Mouse (Mus musculus) CH12.LX (cell line): ENCODE data around the gene Osbpl6. TPM values are rescaled to one million over a fixed set of nuclear protein-coding genes. Genes with fewer than 3 reads are reported as not detected.

ENCODE experiments used
- DNase-seq: peaks from one replicate; pipeline ENCODE4 v3.0.0-alpha.2; 2013; ENCODE audit errors: extremely low read depth
- H3K27ac ChIP-seq: 2 replicates; pipeline ENCODE4 v1.5.1; 2012; ENCODE audit warnings: low read depth, mild to moderate bottlenecking, control low read depth, moderate library complexity; ENCODE audit not compliant: insufficient read depth
- H3K27me3 ChIP-seq: replicated peaks from 2 replicates; pipeline ENCODE3; 2012; ENCODE audit warnings: inconsistent platforms
- H3K36me3 ChIP-seq, 2 experiments: replicated peaks in 1 of 2; 2 replicates each; pipeline versions ENCODE3 to v1.6.1; 2012; ENCODE audit warnings: inconsistent platforms in 1 of 2, low read length in 1 of 2, mild to moderate bottlenecking in 1 of 2, mixed read lengths in 1 of 2, moderate library complexity in 1 of 2; ENCODE audit not compliant: control insufficient read depth in 1 of 2, insufficient read depth in 1 of 2
- H3K4me1 ChIP-seq, 2 experiments: 2 replicates each; pipeline ENCODE4 v1.6.1; 2012; ENCODE audit warnings: inconsistent platforms in 1 of 2, moderate library complexity in 1 of 2; ENCODE audit not compliant: insufficient read depth in 2 of 2, control insufficient read depth in 1 of 2
- H3K4me2 ChIP-seq: 2 replicates; pipeline ENCODE4 v1.6.1; 2012; ENCODE audit warnings: low read depth, mild to moderate bottlenecking, control low read depth; ENCODE audit not compliant: poor library complexity, insufficient read depth, severe bottlenecking
- H3K4me3 ChIP-seq, 3 experiments: fragments of 150-350 bp in 1 of 3; sonication (generic) in 1 of 3; replicated peaks in 1 of 3; 2 replicates each; pipeline versions ENCODE3 to v1.5.1; 2011 to 2012; ENCODE audit warnings: low read depth in 2 of 3, low read length in 2 of 3, mild to moderate bottlenecking in 2 of 3, moderate library complexity in 2 of 3, control low read depth in 1 of 3, improper control_type of control experiment in 1 of 3, inconsistent platforms in 1 of 3, mixed read lengths in 1 of 3; ENCODE audit not compliant: poor library complexity in 1 of 3
- H3K79me2 ChIP-seq: replicated peaks from 2 replicates; pipeline ENCODE4 v1.6.1; 2012; ENCODE audit warnings: mild to moderate bottlenecking, moderate library complexity; ENCODE audit not compliant: control insufficient read depth, poor library complexity, insufficient read depth, severe bottlenecking; ENCODE audit errors: extremely low read depth
- H3K9ac ChIP-seq: 2 replicates; pipeline ENCODE4 v1.6.1; 2012; ENCODE audit warnings: low read depth, mild to moderate bottlenecking, control low read depth, moderate library complexity; ENCODE audit not compliant: insufficient read depth
- H3K9me3 ChIP-seq: replicated peaks from 2 replicates; pipeline ENCODE3; 2012; ENCODE audit warnings: low read length, inconsistent platforms, mixed read lengths
- BHLHE40 ChIP-seq: IDR thresholded peaks from 2 replicates; pipeline ENCODE4 v1.6.1; 2011; ENCODE audit warnings: mild to moderate bottlenecking, low read depth, low read length, improper control_type of control experiment
- CHD1 ChIP-seq: IDR thresholded peaks from 2 replicates; pipeline ENCODE4 v1.6.1; 2012; ENCODE audit warnings: low read depth, low read length, improper control_type of control experiment, inconsistent platforms
- CHD2 ChIP-seq: IDR thresholded peaks from 2 replicates; pipeline ENCODE4 v1.6.1; 2011; ENCODE audit warnings: low read length, improper control_type of control experiment
- CTCF ChIP-seq, 2 experiments: IDR thresholded peaks in 1 of 2; conservative IDR thresholded peaks in 1 of 2; 2 replicates each; pipeline ENCODE4 v1.5.1; 2011 to 2012; ENCODE audit warnings: low read depth in 2 of 2, low read length in 2 of 2, improper control_type of control experiment in 1 of 2, inconsistent platforms in 1 of 2, mild to moderate bottlenecking in 1 of 2, moderate library complexity in 1 of 2
- E2F4 ChIP-seq: IDR thresholded peaks from 2 replicates; pipeline ENCODE4 v1.6.1; 2011; ENCODE audit warnings: low read depth, low read length, improper control_type of control experiment; ENCODE audit not compliant: insufficient replicate concordance
- EP300 ChIP-seq: IDR thresholded peaks from 2 replicates; pipeline ENCODE4 v1.6.1; 2011; ENCODE audit warnings: low read length, improper control_type of control experiment
- ETS1 ChIP-seq: conservative IDR thresholded peaks from 2 replicates; pipeline ENCODE4 v1.6.1; 2012; ENCODE audit warnings: low read depth, mild to moderate bottlenecking, inconsistent platforms, low read length, improper control_type of control experiment, moderate library complexity
- JUN ChIP-seq: IDR thresholded peaks from 2 replicates; pipeline ENCODE4 v1.6.1; 2011; ENCODE audit warnings: low read depth, mild to moderate bottlenecking, low read length, improper control_type of control experiment, moderate library complexity; ENCODE audit not compliant: insufficient read depth
- JUND ChIP-seq: conservative IDR thresholded peaks from 2 replicates; pipeline ENCODE4 v1.6.1; 2011; ENCODE audit warnings: low read depth, low read length, improper control_type of control experiment
- MAX ChIP-seq: IDR thresholded peaks from 2 replicates; pipeline ENCODE4 v1.6.1; 2011; ENCODE audit warnings: low read length, improper control_type of control experiment
- MEF2A ChIP-seq: IDR thresholded peaks from 2 replicates; pipeline ENCODE4 v1.6.1; 2014; ENCODE audit warnings: low read depth, mild to moderate bottlenecking, inconsistent platforms, low read length, improper control_type of control experiment, borderline replicate concordance
- NRF1 ChIP-seq: IDR thresholded peaks from 2 replicates; pipeline ENCODE4 v1.6.1; 2014; ENCODE audit warnings: low read depth, mild to moderate bottlenecking, inconsistent platforms, low read length, improper control_type of control experiment, moderate library complexity
- POLR2A ChIP-seq: IDR thresholded peaks from 2 replicates; pipeline ENCODE4 v1.6.1; 2011; ENCODE audit warnings: low read depth, mild to moderate bottlenecking, improper control_type of control experiment, low read length
- POLR2AphosphoS2 ChIP-seq: IDR thresholded peaks from 2 replicates; pipeline ENCODE4 v1.6.1; 2011; ENCODE audit warnings: low read depth, low read length, improper control_type of control experiment
- RAD21 ChIP-seq: IDR thresholded peaks from 2 replicates; pipeline ENCODE4 v1.6.1; 2011; ENCODE audit warnings: low read depth, mild to moderate bottlenecking, low read length, improper control_type of control experiment, moderate library complexity
- RCOR1 ChIP-seq: conservative IDR thresholded peaks from 2 replicates; pipeline ENCODE4 v1.6.1; 2012; ENCODE audit warnings: low read depth, mild to moderate bottlenecking, inconsistent platforms, low read length, improper control_type of control experiment
- SMC3 ChIP-seq: IDR thresholded peaks from 2 replicates; pipeline ENCODE4 v1.6.1; 2011; ENCODE audit warnings: low read depth, low read length, improper control_type of control experiment
- TBP ChIP-seq: conservative IDR thresholded peaks from 2 replicates; pipeline ENCODE4 v1.6.1; 2011; ENCODE audit warnings: low read depth, low read length, improper control_type of control experiment
- TCF12 ChIP-seq: IDR thresholded peaks from 2 replicates; pipeline ENCODE4 v1.6.1; 2014; ENCODE audit warnings: low read depth, mild to moderate bottlenecking, inconsistent platforms, low read length, improper control_type of control experiment
- USF1 ChIP-seq: IDR thresholded peaks from 2 replicates; pipeline ENCODE4 v1.6.1; 2014; ENCODE audit warnings: low read depth, mild to moderate bottlenecking, inconsistent platforms, low read length, improper control_type of control experiment
- ZKSCAN1 ChIP-seq: IDR thresholded peaks from 2 replicates; pipeline ENCODE4 v1.6.1; 2012; ENCODE audit warnings: low read depth, inconsistent platforms, low read length, improper control_type of control experiment, borderline replicate concordance
- dilution Hi-C: fragments of 300-500 bp; cut with MboI; formaldehyde crosslinking; loops from 2 replicates; pipeline ENCODE4 v1.14.3; 2020; ENCODE audit warnings: low sequenced_read_pairs; ENCODE audit not compliant: extremely low pct_unique_long_range_greater_than_20kb, extremely low pct_ligation_motif_present
- in situ Hi-C: fragments of 300-500 bp; cut with MboI; formaldehyde crosslinking; loops from 3 replicates; pipeline ENCODE4 v1.14.3; 2019; ENCODE audit warnings: low sequenced_read_pairs, low pct_ligation_motif_present, low pct_unique_long_range_greater_than_20kb, mixed read lengths
- polyA plus RNA-seq: library from polyadenylated mRNA; unstranded; fragments of >175 nt; gene quantifications from 2 replicates; pipeline ENCODE4 v1.2.1, GENCODE M21; 2012; ENCODE audit warnings: low read depth; ENCODE audit not compliant: insufficient read length
- total RNA-seq, 2 experiments: library from RNA; depleted of rRNA; stranded (reverse); fragments of 300-350 nt in 1 of 2; fragments of >200 nt in 1 of 2; gene quantifications; 2 replicates each; pipeline ENCODE4 v1.2.3; 2012 to 2014

Osbpl6 gene
- total and polyA plus RNA-seq, 3 experiments, result 0.19 to 0.60 (median 0.38) TPM

DNA sequence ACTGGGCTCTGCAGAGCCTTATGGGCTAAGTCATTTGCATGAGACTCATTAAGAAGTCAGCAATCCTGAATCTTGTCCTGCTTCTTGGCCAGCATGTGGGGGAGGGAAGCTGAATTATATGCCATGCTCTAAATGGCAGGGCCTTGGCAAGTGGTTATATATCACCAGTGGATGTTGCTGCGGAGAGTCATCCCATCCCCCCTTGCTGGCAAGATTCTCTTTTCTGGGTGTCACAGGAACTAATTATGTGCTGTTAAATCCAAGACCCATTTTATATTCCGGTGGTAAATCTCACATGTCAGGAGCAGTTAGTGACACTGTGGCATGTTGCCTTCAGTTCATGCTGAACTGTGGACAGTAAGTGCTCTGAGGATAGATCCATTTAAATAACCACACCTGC, 31.1 kb downstream of the Osbpl6 start:
- in situ Hi-C loops (no loop called here), dilution Hi-C loops (no loop called here)
- Histone ChIP-seq H3K27ac (no peak overlapping the region), H3K27me3 (no peaks in the 10 kb centered on the region), H3K79me2 (no peaks in the 10 kb centered on the region), H3K36me3 (no peaks in the 10 kb centered on the region), H3K4me1 (peaks cover 0 to 9% of the 10 kb centered on the region in 2 experiments; a peak in 1 of 4 replicates), H3K9me3 (no peaks in the 10 kb centered on the region), H3K4me2 (no peak overlapping the region), H3K9ac (no peak overlapping the region), H3K4me3 (no peak overlapping the region)
- no peak for DNase-seq
- TF ChIP-seq ZKSCAN1 (no peak), RCOR1 (no peak), JUND (no peak)

DNA sequence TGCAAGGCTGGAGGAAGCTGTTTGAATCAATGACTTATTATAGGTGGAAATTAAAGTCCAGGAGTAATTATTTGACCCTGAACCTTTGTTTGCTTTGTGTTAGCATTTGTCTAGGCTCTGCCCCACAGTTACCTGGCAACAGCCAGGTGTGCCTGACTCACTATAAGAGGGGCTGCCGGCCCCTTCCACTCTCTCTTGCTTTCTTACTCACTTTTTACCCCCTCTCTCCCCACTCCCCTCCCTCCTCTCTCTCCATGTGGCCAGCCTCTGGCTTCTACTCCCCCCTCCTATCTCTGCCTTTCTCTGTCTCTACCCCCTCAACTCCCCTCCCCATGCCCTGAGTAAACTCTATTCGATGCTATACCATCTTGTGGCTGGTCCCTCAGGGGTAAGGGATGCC, 33.2 kb downstream of the Osbpl6 start:
- no peaks in the 10 kb centered on the region for H3K36me3 ChIP-seq
- no peaks in the 10 kb centered on the region for H3K79me2 ChIP-seq
- in situ Hi-C loops, result no loop called here
- no peaks in the 10 kb centered on the region for H3K27me3 ChIP-seq
- peaks cover 0 to 9% of the 10 kb centered on the region in 2 experiments; a peak in 1 of 4 replicates for H3K4me1 ChIP-seq
- no peak for DNase-seq
- no peak overlapping the region for H3K27ac ChIP-seq
- dilution Hi-C loops, result no loop called here
- no peak for TF ChIP-seq ZKSCAN1
- TF ChIP-seq POLR2AphosphoS2, result no peak
- TF ChIP-seq CHD2, result no peak
- TF ChIP-seq ETS1, result no peak
- TF ChIP-seq BHLHE40, result no peak
- no peak for TF ChIP-seq RAD21
- no peak for TF ChIP-seq TBP
- TF ChIP-seq JUN, result no peak
- TF ChIP-seq USF1, result no peak
- TF ChIP-seq CHD1, result no peak
- no peak for TF ChIP-seq MEF2A
- no peak for TF ChIP-seq EP300
- no peak for TF ChIP-seq CTCF (conservative IDR thresholded peaks at IDR 0.05 in 1 of 2, IDR thresholded peaks at IDR 0.05 in 1 of 2; ENCODE audit: low read depth in 2 of 2, low read length in 2 of 2)
- H3K9me3 ChIP-seq, result no peaks in the 10 kb centered on the region
- no peak overlapping the region for H3K4me2 ChIP-seq
- H3K4me3 ChIP-seq, result no peak overlapping the region
- H3K9ac ChIP-seq, result no peak overlapping the region

DNA sequence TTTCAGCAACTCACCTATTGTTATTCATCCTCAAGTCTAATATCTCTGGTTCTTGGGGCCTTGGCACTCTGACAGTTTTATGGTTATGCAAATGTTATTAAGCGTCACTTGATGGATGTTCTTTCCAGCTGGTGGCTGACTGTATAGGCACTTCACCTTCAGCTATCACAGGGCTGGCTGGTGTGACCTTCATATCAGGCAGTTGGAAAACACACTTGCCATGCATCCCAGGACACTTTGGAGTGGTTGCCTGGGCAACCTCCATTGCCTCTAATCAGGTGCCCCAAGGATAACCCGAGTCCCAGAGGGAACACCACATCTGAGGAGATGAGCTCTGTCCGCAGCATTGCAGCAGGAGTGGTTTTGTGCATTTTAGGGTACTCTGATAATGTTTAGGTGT, 35.8 kb downstream of the Osbpl6 start:
- no peak for DNase-seq
- H3K4me2 ChIP-seq, result no peak overlapping the region
- in situ Hi-C loops, result no loop called here
- no peak overlapping the region for H3K27ac ChIP-seq
- no peaks in the 10 kb centered on the region for H3K36me3 ChIP-seq
- no peaks in the 10 kb centered on the region for H3K9me3 ChIP-seq
- H3K4me1 ChIP-seq, result peaks cover 0 to 4% of the 10 kb centered on the region in 2 experiments; a peak in 1 of 4 replicates
- no peak overlapping the region for H3K9ac ChIP-seq
- H3K79me2 ChIP-seq, result no peaks in the 10 kb centered on the region
- TF ChIP-seq TCF12 (no peak), E2F4 (no peak), ZKSCAN1 (no peak), SMC3 (no peak), NRF1 (no peak), ETS1 (no peak), RCOR1 (no peak), POLR2A (no peak), MAX (no peak)
- no peak overlapping the region for H3K4me3 ChIP-seq
- dilution Hi-C loops, result no loop called here
- H3K27me3 ChIP-seq, result no peaks in the 10 kb centered on the region
